ENCODE assay signal across 1 mouse cellular context in the genomic region with DNA sequence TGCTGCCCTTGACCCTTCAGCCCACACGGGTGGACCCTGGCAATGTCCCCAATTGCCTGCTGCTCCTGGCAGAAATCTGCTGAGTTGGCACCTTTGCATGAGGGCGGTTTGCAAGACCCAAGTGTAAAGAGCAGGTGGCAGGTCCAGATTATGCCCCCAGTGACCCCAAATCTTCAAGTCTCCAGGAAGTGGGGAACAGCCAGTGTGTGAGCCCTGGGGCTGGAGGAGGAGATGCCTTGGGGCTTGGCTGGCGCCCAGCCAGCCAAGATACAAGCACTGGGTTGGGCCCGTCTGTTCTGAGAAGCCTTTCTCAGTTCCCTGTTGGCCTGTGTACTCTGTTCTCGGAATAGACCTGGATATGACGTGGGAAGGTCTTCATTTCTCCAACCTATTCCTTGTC.
TF ChIP-seq lines count a peak whose summit lies in the region.

No protein-coding gene starts in this region.

TF ChIP-seq in CH12.LX, 34 proteins besides CTCF, POLR2A, EP300 and RAD21:
- TF ChIP-seq MAFK (IDR thresholded peaks at IDR 0.05; ENCODE audit: insufficient replicate concordance, low read length) (peak; percentile 91), MEF2A (IDR thresholded peaks at IDR 0.05; ENCODE audit: borderline replicate concordance, low read depth, low read length) (no peak)
